Mouse (Mus musculus) CD4-positive, CD25-positive, alpha-beta regulatory T cell, adult 4 months (primary cell): Measurements from ENCODE around the gene Slc25a11. TPM values are rescaled to one million over a fixed set of nuclear protein-coding genes. Genes with fewer than 3 reads are reported as not detected.

ENCODE experiments used
- ATAC-seq: one replicate; pipeline ENCODE4 v1.8.0; 2017
- polyA plus RNA-seq, 2 experiments: library from polyadenylated mRNA; unstranded; fragments of 100-300 nt; shearing (Covaris generic); gene quantifications; one replicate each; pipeline ENCODE4 v1.2.1; 2017

Slc25a11 gene
- polyA plus RNA-seq, 2 experiments from 2014 or later = 84.0 to 102 TPM

DNA sequence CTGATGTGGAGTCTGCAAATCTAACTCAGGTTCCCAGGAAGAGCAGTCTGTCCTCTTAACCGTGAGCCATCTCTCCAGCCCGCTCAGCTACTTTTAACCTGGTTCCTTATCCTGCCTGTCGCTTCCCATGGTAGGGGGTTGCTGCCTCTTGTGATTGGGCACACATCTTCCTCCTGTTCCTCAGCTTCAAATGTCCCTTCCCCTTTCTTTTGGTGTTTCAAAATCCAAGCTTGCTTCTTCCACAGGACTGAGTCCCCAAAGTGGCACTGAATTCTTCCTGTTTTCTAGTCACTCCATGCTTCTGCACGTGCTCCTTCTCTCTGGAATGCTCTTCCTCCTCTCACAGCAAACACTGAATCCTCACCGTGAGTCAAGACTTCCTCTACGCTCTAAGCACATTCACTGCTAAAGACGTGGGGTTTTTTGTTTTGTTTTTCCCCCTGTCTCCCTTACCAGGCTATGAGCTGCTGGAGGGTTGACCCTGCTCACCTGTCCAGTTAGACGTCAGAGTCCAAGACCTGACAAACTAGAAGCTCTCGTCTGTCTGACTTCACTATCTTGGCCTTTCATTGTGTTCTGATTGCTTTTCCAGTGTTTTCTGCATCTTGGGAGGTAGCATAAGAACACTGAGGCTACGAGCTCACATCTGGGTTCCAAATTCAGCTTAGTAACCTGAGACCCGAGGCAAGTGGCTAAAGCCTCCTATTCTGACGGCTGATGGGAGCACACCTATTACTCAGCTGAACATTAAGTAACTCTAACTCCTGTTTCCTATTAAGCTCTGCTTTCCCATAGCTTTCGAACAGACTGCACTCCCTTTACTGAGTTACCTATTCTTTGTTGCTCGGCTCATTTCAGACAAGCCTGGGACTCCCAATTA, 20.2 kb upstream of the Slc25a11 start:
- ATAC-seq = no peak

- ATAC-seq = no peak
These were observed 19.4 kb upstream of the Slc25a11 start for GRCm38 (mm10) chr11:70666687-70667086.

- no peak for ATAC-seq
These were observed 17.5 kb upstream of the Slc25a11 start for GRCm38 (mm10) chr11:70664741-70665140.

GRCm38 (mm10) chr11:70663957-70664356, 16.7 kb upstream of the Slc25a11 start:
- ATAC-seq = no peak

- ATAC-seq = no peak
These were observed 15.8 kb upstream of the Slc25a11 start for GRCm38 (mm10) chr11:70663101-70663500.

DNA sequence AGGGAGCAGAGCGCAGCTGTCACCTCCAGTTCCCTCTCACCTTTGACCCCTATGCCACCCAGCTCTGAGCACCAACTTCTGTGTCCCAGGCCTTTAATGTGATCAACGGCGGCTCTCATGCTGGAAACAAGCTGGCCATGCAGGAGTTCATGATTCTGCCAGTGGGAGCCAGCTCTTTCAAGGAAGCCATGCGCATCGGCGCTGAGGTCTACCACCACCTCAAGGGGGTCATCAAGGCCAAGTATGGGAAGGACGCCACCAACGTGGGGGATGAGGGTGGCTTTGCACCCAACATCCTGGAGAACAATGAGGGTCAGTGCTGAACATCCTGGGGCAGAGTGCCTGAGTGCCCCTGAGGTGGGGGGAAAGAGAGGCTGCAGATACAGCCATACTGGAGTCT, 13.3 kb upstream of the Slc25a11 start:
- no peak for ATAC-seq

- ATAC-seq = no peak
These were observed 11.7 kb upstream of the Slc25a11 start for GRCm38 (mm10) chr11:70658942-70659341.

GRCm38 (mm10) chr11:70658521-70658920, 11.2 kb upstream of the Slc25a11 start:
- no peak for ATAC-seq

- no peak for ATAC-seq
These were observed 10.7 kb upstream of the Slc25a11 start for GRCm38 (mm10) chr11:70657991-70658390.

GRCm38 (mm10) chr11:70657573-70657972, 10.3 kb upstream of the Slc25a11 start:
- ATAC-seq = no peak

GRCm38 (mm10) chr11:70656964-70657363, 9.7 kb upstream of the Slc25a11 start, which contains the start of gene Eno3:
TSS of gene Eno3 (plus strand) at chr11:70657202.
- no peak for ATAC-seq

- no peak for ATAC-seq
These were observed 9.2 kb upstream of the Slc25a11 start for GRCm38 (mm10) chr11:70656456-70656927.

GRCm38 (mm10) chr11:70655571-70656455, 8.5 kb upstream of the Slc25a11 start:
- no peak for ATAC-seq

DNA sequence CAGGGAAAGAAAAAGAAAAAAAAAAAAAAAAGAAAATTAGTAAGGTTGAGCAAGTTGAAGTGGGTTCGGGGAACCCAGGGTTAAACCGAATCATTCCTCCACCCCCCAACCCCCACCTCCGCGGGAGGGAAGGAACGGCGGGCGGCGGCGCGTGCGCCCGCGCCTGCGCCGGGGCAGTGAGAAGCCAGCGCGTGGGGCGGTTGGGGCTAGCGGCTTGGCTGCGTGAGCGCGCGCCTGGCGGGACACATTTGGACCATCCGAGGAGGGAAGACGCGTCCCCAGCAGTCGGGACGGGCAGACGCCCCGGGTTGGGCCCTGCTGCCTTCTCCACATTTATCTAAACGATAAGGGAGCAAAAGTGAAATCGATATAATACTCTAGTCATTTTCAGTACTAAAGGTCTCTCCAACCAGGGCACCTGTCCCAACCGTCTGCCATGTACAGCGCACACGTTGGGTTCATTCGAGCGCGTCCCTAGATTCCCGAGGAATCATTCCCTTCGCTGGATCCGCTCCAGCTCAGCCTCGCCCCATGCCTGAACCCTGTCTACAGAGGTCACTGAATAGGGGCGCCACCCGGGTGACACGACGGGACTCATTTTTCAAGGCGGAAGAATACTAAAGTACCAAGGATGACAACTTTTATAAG, 7.8 kb upstream of the Slc25a11 start:
- ATAC-seq = peak; percentile 32

DNA sequence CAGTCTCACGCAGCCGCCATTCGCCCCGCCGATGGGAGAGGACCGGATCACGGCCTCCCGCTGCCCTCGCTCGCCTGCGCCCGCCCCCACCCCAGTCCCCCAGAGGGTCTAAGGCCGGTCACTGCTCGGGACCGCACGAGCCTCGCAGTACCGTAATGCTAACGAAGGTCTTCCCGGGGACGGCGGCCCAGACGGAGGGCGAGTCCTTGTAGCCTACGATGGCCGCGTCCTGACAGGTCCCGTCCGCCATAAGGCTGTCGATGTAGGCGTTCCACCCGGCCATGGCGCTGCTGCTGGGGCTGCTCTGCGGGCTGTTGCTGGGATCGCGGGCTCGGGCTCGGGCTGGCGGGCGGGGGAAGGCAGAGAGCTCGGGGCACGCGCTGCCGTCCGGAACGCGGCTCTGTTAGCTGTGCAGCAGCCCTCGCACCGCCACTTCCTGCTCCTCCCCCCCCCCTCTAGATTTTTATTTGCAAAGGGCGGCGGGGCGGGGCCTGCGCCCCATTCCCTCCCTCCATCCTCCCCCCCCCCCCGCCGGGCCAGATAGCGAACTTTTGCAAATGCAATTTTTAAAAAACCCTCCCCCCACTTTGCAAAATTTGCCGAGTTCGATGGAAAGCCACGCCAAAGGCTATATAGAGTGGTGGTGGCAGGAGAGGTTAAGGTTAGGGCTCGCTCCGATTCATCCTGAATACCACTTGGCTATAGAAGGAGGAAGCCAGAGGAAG, 7.1 kb upstream of the Slc25a11 start, which contains the start of gene Pfn1:
Pfn1 (minus strand) TSS at position 447 of the 725 bp plus-strand sequence.
- ATAC-seq = peak; percentile 36

DNA sequence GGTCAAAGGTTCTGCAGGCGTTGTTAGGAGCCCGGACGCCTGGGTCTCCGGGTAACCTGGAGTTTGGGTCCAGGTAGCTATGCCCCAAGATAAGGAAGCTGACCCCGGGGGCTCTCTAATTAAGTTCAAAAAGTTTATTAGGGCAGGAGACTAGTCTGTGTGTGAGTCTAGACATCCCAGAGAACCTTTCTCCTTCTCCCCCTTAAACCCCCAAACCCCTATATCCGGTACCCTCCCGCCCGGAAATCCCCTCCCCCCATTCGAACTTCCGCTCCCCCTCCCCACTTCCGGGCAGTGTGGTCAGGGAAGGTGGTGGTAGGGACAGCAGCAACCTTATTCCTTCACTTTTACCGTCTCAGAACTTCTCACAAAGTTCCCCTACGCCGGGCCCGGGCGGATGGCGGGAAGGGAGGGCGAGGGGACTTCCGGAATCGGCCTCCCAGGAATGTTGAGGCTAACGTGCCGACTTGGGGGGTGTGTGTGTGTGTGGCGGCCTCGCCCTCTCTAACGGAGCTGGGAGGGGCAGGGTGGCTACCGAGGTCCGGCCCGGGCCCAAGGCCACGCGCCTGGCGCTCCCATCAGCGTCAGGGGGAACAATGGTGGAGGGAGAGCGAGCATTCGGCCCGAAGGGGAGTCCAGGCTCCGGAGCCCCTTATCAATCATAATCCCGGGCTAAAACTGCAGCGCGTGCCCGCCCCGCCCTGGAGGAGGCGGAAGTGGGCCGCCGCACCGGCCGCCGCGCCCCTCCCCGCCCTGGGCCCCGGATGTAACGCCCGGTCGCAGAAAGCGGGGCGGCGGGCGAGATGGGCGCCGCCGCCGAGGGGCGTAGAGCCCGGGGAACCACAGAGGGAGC, 6.3 kb upstream of the Slc25a11 start:
- peak; percentile 17 for ATAC-seq

DNA sequence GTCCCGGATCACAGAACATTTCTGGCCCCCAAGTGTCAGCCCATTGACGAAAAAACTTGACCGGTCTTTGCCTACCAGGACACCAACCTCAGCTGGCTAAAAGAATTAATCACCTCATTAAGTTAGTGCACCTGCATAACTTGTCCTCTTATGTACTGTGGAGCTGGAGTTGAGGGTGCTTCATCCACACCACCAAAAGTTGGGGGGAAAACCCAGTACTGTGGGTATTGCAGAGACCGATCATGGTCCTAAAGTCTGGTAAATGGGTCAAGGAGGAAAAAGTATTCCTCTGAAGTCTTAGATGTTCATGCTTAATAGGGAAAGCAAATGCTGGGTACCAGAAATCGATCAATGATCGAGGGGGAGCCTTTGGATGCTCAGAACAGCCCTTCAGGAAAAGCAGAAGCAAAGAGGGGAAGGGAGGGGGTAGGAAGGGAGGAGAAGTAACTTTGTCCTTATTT, 5.6 kb upstream of the Slc25a11 start:
- ATAC-seq = no peak

GRCm38 (mm10) chr11:70652029-70652883, 5.0 kb upstream of the Slc25a11 start:
- ATAC-seq = no peak

DNA sequence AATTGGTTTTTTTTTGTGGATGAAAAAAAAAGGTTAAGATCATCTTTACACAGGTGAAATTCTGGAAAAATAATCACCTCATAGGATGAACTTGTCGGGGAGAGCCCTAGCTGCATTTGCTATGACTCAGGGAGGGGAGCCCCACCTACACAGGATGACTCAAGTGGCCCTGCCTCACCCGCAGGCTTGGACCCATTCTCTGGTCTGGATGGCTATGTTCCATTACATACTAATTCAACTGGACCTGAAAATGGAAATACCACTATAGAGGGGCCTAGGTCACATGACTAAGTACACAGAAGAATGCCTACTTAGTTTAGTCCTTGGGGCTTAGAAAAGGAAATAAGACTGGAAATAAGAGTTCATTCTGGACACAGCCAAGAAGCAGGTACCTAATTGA, 4.1 kb upstream of the Slc25a11 start:
- ATAC-seq = no peak
